Mouse (Mus musculus): ENCODE data around the gene Ctu1.
"Not testable (repeated sequence)": the region's sequence is repeated elsewhere in the genome, so short reads cannot be mapped to it uniquely, and the experiment has no call there.

GRCm38 (mm10) chr7:43682511-43682910 is 10.7 kb downstream of the Ctu1 start:
- not testable (repeated sequence) for TF ChIP-seq CTCF (IDR thresholded peaks at IDR 0.05; ENCODE audit: low read depth, low read length); POLR2A (IDR thresholded peaks at IDR 0.05; ENCODE audit: borderline replicate concordance, low read depth, low read length)

All from bone marrow macrophage, adult 2 months (primary cell).